Mouse (Mus musculus): ENCODE measurements around the gene Setdb1. TPM values are rescaled to one million over a fixed set of nuclear protein-coding genes. Genes with fewer than 3 reads are reported as not detected.

Gene Setdb1
- polyA plus RNA-seq, 1 experiment from 2014 or later, result 39.4 TPM

GRCm38 (mm10) chr3:95281216-95282126, 75.5 kb downstream of the Setdb1 start, which contains the start of the genes Mindy1 and Prune1:
Gene Mindy1 (plus strand): TSS chr3:95281345.
Gene Prune1 (minus strand): TSS chr3:95282076.
- no peaks in the 10 kb centered on the region for H3K9me3 ChIP-seq (replicated peaks)
- ATAC-seq (ENCODE audit: insufficient number of reproducible peaks, low FRiP score, low TSS enrichment, low read depth), result peak; percentile 90
- no peaks in the 10 kb centered on the region for H3K27me3 ChIP-seq
- peak within 1 kb of the TSS; percentile 98 for H3K27ac ChIP-seq (replicated peaks)
- peak within 1 kb of the TSS; percentile 75 for H3K9ac ChIP-seq
- peak within 1 kb of the TSS; percentile 79 for H3K4me3 ChIP-seq (replicated peaks)
- WGBS, result under 1% methylated on average over 53 of the region's 53 CpGs
- H3K36me3 ChIP-seq, result no peaks in the 10 kb centered on the region
- peaks cover 29% of the 10 kb centered on the region for H3K4me1 ChIP-seq
- H3K4me2 ChIP-seq (replicated peaks), result peak within 1 kb of the TSS; percentile 72

- H3K27ac ChIP-seq (replicated peaks), result peak overlapping the region; percentile 98
- no peak for ATAC-seq (ENCODE audit: insufficient number of reproducible peaks, low FRiP score, low TSS enrichment, low read depth)
- 3% methylated on average over 8 of the region's 8 CpGs for WGBS
Measured at GRCm38 (mm10) chr3:95280747-95281146, 76.3 kb downstream of the Setdb1 start.

GRCm38 (mm10) chr3:95277149-95277551, 79.9 kb downstream of the Setdb1 start:
- no peak for ATAC-seq (ENCODE audit: insufficient number of reproducible peaks, low FRiP score, low TSS enrichment, low read depth)
- no peaks in the 10 kb centered on the region for H3K27me3 ChIP-seq
- H3K4me2 ChIP-seq (replicated peaks), result no peak overlapping the region
- H3K4me3 ChIP-seq (replicated peaks), result no peak overlapping the region
- WGBS, result 92% methylated on average over 1 of the region's 1 CpGs
- H3K9me3 ChIP-seq (replicated peaks), result no peaks in the 10 kb centered on the region
- no peak overlapping the region for H3K9ac ChIP-seq
- peaks cover 9% of the 10 kb centered on the region; the same call in 1 of the 2 replicates for H3K4me1 ChIP-seq
- H3K27ac ChIP-seq (replicated peaks), result no peak overlapping the region
- H3K36me3 ChIP-seq, result no peaks in the 10 kb centered on the region

More at GRCm38 (mm10) chr3:95280747-95281146, 76.3 kb downstream of the Setdb1 start:
- Histone ChIP-seq H3K4me3 (replicated peaks) (peak overlapping the region; percentile 79), H3K27me3 (no peaks in the 10 kb centered on the region), H3K9ac (0 out of 2 replicates have a peak overlapping the region, but pooled peaks have one; percentile 75), H3K4me2 (replicated peaks) (peak overlapping the region; percentile 72), H3K9me3 (replicated peaks) (no peaks in the 10 kb centered on the region), H3K36me3 (no peaks in the 10 kb centered on the region), H3K4me1 (peaks cover 29% of the 10 kb centered on the region)

- no peak for ATAC-seq (ENCODE audit: insufficient number of reproducible peaks, low FRiP score, low TSS enrichment, low read depth)
- no peaks in the 10 kb centered on the region for H3K27me3 ChIP-seq
- 71% methylated on average over 5 of the region's 5 CpGs for WGBS
- H3K36me3 ChIP-seq, result no peaks in the 10 kb centered on the region
- H3K9me3 ChIP-seq (replicated peaks), result no peaks in the 10 kb centered on the region
- H3K4me3 ChIP-seq (replicated peaks), result no peak overlapping the region
- no peak overlapping the region for H3K27ac ChIP-seq (replicated peaks)
- no peak overlapping the region for H3K9ac ChIP-seq
- no peak overlapping the region for H3K4me2 ChIP-seq (replicated peaks)
- H3K4me1 ChIP-seq, result peaks cover 9% of the 10 kb centered on the region; the same call in 1 of the 2 replicates
Measured at GRCm38 (mm10) chr3:95276428-95276934, 80.5 kb downstream of the Setdb1 start.

GRCm38 (mm10) chr3:95275161-95275560, 81.8 kb downstream of the Setdb1 start:
- H3K9ac ChIP-seq, result no peak overlapping the region
- 65% methylated on average over 6 of the region's 6 CpGs for WGBS
- no peak overlapping the region for H3K4me2 ChIP-seq (replicated peaks)
- no peak overlapping the region for H3K4me3 ChIP-seq (replicated peaks)
- no peaks in the 10 kb centered on the region for H3K27me3 ChIP-seq
- H3K4me1 ChIP-seq, result 0 out of 2 replicates have a peak, but pooled peaks cover 4% of the 10 kb centered on the region
- H3K27ac ChIP-seq (replicated peaks), result no peak overlapping the region
- no peaks in the 10 kb centered on the region for H3K36me3 ChIP-seq
- ATAC-seq (ENCODE audit: insufficient number of reproducible peaks, low FRiP score, low TSS enrichment, low read depth), result no peak
- H3K9me3 ChIP-seq (replicated peaks), result no peaks in the 10 kb centered on the region

- no peak for ATAC-seq (ENCODE audit: insufficient number of reproducible peaks, low FRiP score, low TSS enrichment, low read depth)
- Histone ChIP-seq H3K27me3 (no peaks in the 10 kb centered on the region), H3K4me1 (no peaks in the 10 kb centered on the region), H3K4me3 (replicated peaks) (no peak overlapping the region), H3K9ac (no peak overlapping the region), H3K4me2 (replicated peaks) (no peak overlapping the region), H3K9me3 (replicated peaks) (no peaks in the 10 kb centered on the region), H3K36me3 (0 out of 2 replicates have a peak, but pooled peaks cover 5% of the 10 kb centered on the region), H3K27ac (replicated peaks) (no peak overlapping the region)
- WGBS, result 89% methylated on average over 4 of the region's 4 CpGs
Measured at GRCm38 (mm10) chr3:95274453-95274852, 82.5 kb downstream of the Setdb1 start.

Other genes starting within 250 kb of the Setdb1 start
- gene Vps72, start 246.2 kb downstream of the Setdb1 start, polyA plus RNA-seq (2015; fragmentation: Nextera tagmentation; extraction: Ambion mirVana), result 142 and 162 TPM in 2 replicates
- gene Tmod4, start 232.7 kb downstream of the Setdb1 start, polyA plus RNA-seq (2015; fragmentation: Nextera tagmentation; extraction: Ambion mirVana), result 1.7 and 3.8 TPM in 2 replicates
- 73.0 and 79.5 TPM in 2 replicates for gene Scnm1, start 223.2 kb downstream of the Setdb1 start, polyA plus RNA-seq (2015; fragmentation: Nextera tagmentation; extraction: Ambion mirVana)
- 16.9 and 17.4 TPM in 2 replicates for gene Lysmd1, start 223.1 kb downstream of the Setdb1 start, polyA plus RNA-seq (2015; fragmentation: Nextera tagmentation; extraction: Ambion mirVana)
- gene Tnfaip8l2, start 214.8 kb downstream of the Setdb1 start, polyA plus RNA-seq (2015; fragmentation: Nextera tagmentation; extraction: Ambion mirVana), result 6.6 and 7.6 TPM in 2 replicates
- gene Sema6c, start 196.7 kb downstream of the Setdb1 start, polyA plus RNA-seq (2015; fragmentation: Nextera tagmentation; extraction: Ambion mirVana), result 13.1 and 15.6 TPM in 2 replicates
- 8.9 and 9.8 TPM in 2 replicates for gene Gabpb2, start 139.3 kb downstream of the Setdb1 start, polyA plus RNA-seq (2015; fragmentation: Nextera tagmentation; extraction: Ambion mirVana)
- gene Cdc42se1, start 128.5 kb downstream of the Setdb1 start, polyA plus RNA-seq (2015; fragmentation: Nextera tagmentation; extraction: Ambion mirVana), result 121 and 123 TPM in 2 replicates
- gene Mllt11, start 125.0 kb downstream of the Setdb1 start, polyA plus RNA-seq (2015; fragmentation: Nextera tagmentation; extraction: Ambion mirVana), result 18.4 and 19.2 TPM in 2 replicates
- 0.54 and 0.80 TPM in 2 replicates for gene Gm128, start 115.6 kb downstream of the Setdb1 start, polyA plus RNA-seq (2015; fragmentation: Nextera tagmentation; extraction: Ambion mirVana)
- gene Bnipl, start 106.0 kb downstream of the Setdb1 start, polyA plus RNA-seq (2015; fragmentation: Nextera tagmentation; extraction: Ambion mirVana), result 10.3 and 10.7 TPM in 2 replicates
- gene Mindy1, start 75.9 kb downstream of the Setdb1 start, polyA plus RNA-seq (2015; fragmentation: Nextera tagmentation; extraction: Ambion mirVana), result 48.1 and 54.0 TPM in 2 replicates
- 26.0 and 26.5 TPM in 2 replicates for gene Prune1, start 75.1 kb downstream of the Setdb1 start, polyA plus RNA-seq (2015; fragmentation: Nextera tagmentation; extraction: Ambion mirVana)
- gene Anxa9, start 50.0 kb downstream of the Setdb1 start, polyA plus RNA-seq (2015; fragmentation: Nextera tagmentation; extraction: Ambion mirVana), result 8.8 and 11.6 TPM in 2 replicates
- 146 and 153 TPM in 2 replicates for gene Cers2, start 42.4 kb downstream of the Setdb1 start, polyA plus RNA-seq (2015; fragmentation: Nextera tagmentation; extraction: Ambion mirVana)
- gene 4930558C23Rik, start 45.6 kb upstream of the Setdb1 start, polyA plus RNA-seq (2015; fragmentation: Nextera tagmentation; extraction: Ambion mirVana), result 0.24 TPM in 1 of 2 replicates, not detected in the other
- gene Arnt, start 77.2 kb upstream of the Setdb1 start, polyA plus RNA-seq (2015; fragmentation: Nextera tagmentation; extraction: Ambion mirVana), result 49.9 and 50.2 TPM in 2 replicates
- 122 and 138 TPM in 2 replicates for gene Ctsk, start 142.1 kb upstream of the Setdb1 start, polyA plus RNA-seq (2015; fragmentation: Nextera tagmentation; extraction: Ambion mirVana)
- 22.1 and 22.2 TPM in 2 replicates for gene Ctss, start 169.6 kb upstream of the Setdb1 start, polyA plus RNA-seq (2015; fragmentation: Nextera tagmentation; extraction: Ambion mirVana)
- not detected in 2 replicates for gene Hormad1, start 202.5 kb upstream of the Setdb1 start, polyA plus RNA-seq (2015; fragmentation: Nextera tagmentation; extraction: Ambion mirVana)
- gene Golph3l, start 231.7 kb upstream of the Setdb1 start, polyA plus RNA-seq (2015; fragmentation: Nextera tagmentation; extraction: Ambion mirVana), result 26.3 and 26.9 TPM in 2 replicates

Data from embryonic facial prominence, embryonic 15.5 days (tissue).